Mouse (Mus musculus) heart, postnatal 25 days (tissue): ENCODE data around the gene Trem3. TPM values are rescaled to one million over a fixed set of nuclear protein-coding genes. Genes with fewer than 3 reads are reported as not detected.

Experiments
- DNase-seq: peaks from one replicate; pipeline ENCODE4 v3.0.0; 2022; ENCODE audit warnings: low spot score
- intact Hi-C: fragments of 180-260 bp; cut with DNase I; formaldehyde crosslinking; loops from one replicate; pipeline ENCODE4 v1.15.1; 2025
- total RNA-seq, 2 experiments: library from RNA; stranded (reverse); gene quantifications; 2 replicates each; pipeline ENCODE4 v1.2.3; 2021

Trem3 gene
- not detected for total RNA-seq

- DNase-seq, result no peak
- intact Hi-C loops, result no loop called here
These were observed at the start of gene Trem3 for GRCm38 (mm10) chr17:48247221-48247928. Trem3 (plus strand) TSS chr17:48247777.

GRCm38 (mm10) chr17:48203086-48203485, 44.5 kb upstream of the Trem3 start:
- no peak for DNase-seq
- intact Hi-C loops, result no loop called here

- intact Hi-C loops, result no loop called here
- no peak for DNase-seq
These were observed 35.0 kb upstream of the Trem3 start for GRCm38 (mm10) chr17:48212596-48212995.

- no peak for DNase-seq
- intact Hi-C loops, result no loop called here
These were observed 34.1 kb upstream of the Trem3 start for GRCm38 (mm10) chr17:48213511-48213910.

GRCm38 (mm10) chr17:48215429-48215828, 32.1 kb upstream of the Trem3 start:
- intact Hi-C loops, result no loop called here
- no peak for DNase-seq

- DNase-seq, result no peak
- intact Hi-C loops, result no loop called here
These were observed 16.9 kb upstream of the Trem3 start for GRCm38 (mm10) chr17:48230680-48231079.

GRCm38 (mm10) chr17:48232518-48232917, 15.1 kb upstream of the Trem3 start, which contains the start of gene Trem1:
Trem1 (plus strand) TSS chr17:48232768.
- intact Hi-C loops, result no loop called here
- DNase-seq, result no peak

- DNase-seq, result no peak
- intact Hi-C loops, result no loop called here
These were observed 13.8 kb upstream of the Trem3 start for GRCm38 (mm10) chr17:48233789-48234188.

GRCm38 (mm10) chr17:48234550-48234949, 13.0 kb upstream of the Trem3 start:
- DNase-seq, result no peak
- intact Hi-C loops, result no loop called here

GRCm38 (mm10) chr17:48235773-48236370, 11.7 kb upstream of the Trem3 start:
- intact Hi-C loops, result no loop called here
- DNase-seq, result no peak

GRCm38 (mm10) chr17:48237621-48238020, 10.0 kb upstream of the Trem3 start:
- no peak for DNase-seq
- intact Hi-C loops, result no loop called here

GRCm38 (mm10) chr17:48249039-48249438, 1.5 kb downstream of the Trem3 start:
- intact Hi-C loops, result no loop called here
- DNase-seq, result no peak

GRCm38 (mm10) chr17:48249501-48249900, 1.9 kb downstream of the Trem3 start:
- DNase-seq, result no peak
- intact Hi-C loops, result no loop called here

GRCm38 (mm10) chr17:48250631-48251030, 3.1 kb downstream of the Trem3 start:
- no peak for DNase-seq
- intact Hi-C loops, result no loop called here

- intact Hi-C loops, result no loop called here
- DNase-seq, result no peak
These were observed 9.0 kb downstream of the Trem3 start for GRCm38 (mm10) chr17:48256575-48256974.

GRCm38 (mm10) chr17:48261868-48262267, 14.3 kb downstream of the Trem3 start:
- DNase-seq, result no peak
- intact Hi-C loops, result no loop called here

- DNase-seq, result no peak
- intact Hi-C loops, result no loop called here
These were observed 16.3 kb downstream of the Trem3 start, which contains the start of gene Treml4 for GRCm38 (mm10) chr17:48263741-48264362. Treml4 (plus strand) TSS chr17:48264295.

- intact Hi-C loops, result no loop called here
- DNase-seq, result no peak
These were observed 17.1 kb downstream of the Trem3 start for GRCm38 (mm10) chr17:48264662-48265061.

GRCm38 (mm10) chr17:48266138-48266537, 18.6 kb downstream of the Trem3 start:
- DNase-seq, result no peak
- intact Hi-C loops, result no loop called here

- no peak for DNase-seq
- intact Hi-C loops, result no loop called here
These were observed 19.2 kb downstream of the Trem3 start for GRCm38 (mm10) chr17:48266610-48267304.

- intact Hi-C loops, result no loop called here
- no peak for DNase-seq
These were observed 20.0 kb downstream of the Trem3 start for GRCm38 (mm10) chr17:48267591-48267990.
